Mouse (Mus musculus) MEL (cell line): ENCODE measurements around the gene Rbms3. TPM values are rescaled to one million over a fixed set of nuclear protein-coding genes. Genes with fewer than 3 reads are reported as not detected.

Experiments used
- DNase-seq: peaks from one replicate; pipeline ENCODE4 v3.0.0; 2011; ENCODE audit warnings: low read depth, low spot score
- H3K27ac ChIP-seq: 2 replicates; pipeline ENCODE4 v1.5.1; 2012; ENCODE audit warnings: low read depth, mild to moderate bottlenecking, control low read depth, low read length, moderate library complexity; ENCODE audit not compliant: control insufficient read depth
- H3K27me3 ChIP-seq, 2 experiments: fragments of 150-350 bp in 1 of 2; sonication (generic) in 1 of 2; 2 replicates each; pipeline ENCODE4 v1.6.1; 2012; ENCODE audit warnings: low read length in 2 of 2, mild to moderate bottlenecking in 2 of 2, improper control_type of control experiment in 1 of 2, moderate library complexity in 1 of 2; ENCODE audit not compliant: insufficient read depth in 2 of 2, control insufficient read depth in 1 of 2
- H3K36me3 ChIP-seq, 2 experiments: 2 replicates each; pipeline ENCODE4 v1.6.1; 2012 to 2014; ENCODE audit warnings: low read length in 2 of 2, improper control_type of control experiment in 1 of 2, inconsistent platforms in 1 of 2, mild to moderate bottlenecking in 1 of 2; ENCODE audit not compliant: insufficient read depth in 2 of 2, control insufficient read depth in 1 of 2
- H3K4me1 ChIP-seq, 2 experiments: fragments of 150-350 bp in 1 of 2; sonication (generic) in 1 of 2; 2 replicates each; pipeline ENCODE4 v1.6.1; 2012; ENCODE audit warnings: low read length in 2 of 2, improper control_type of control experiment in 1 of 2, mild to moderate bottlenecking in 1 of 2; ENCODE audit not compliant: insufficient read depth in 2 of 2, control insufficient read depth in 1 of 2
- H3K4me3 ChIP-seq, 2 experiments: fragments of 150-350 bp in 1 of 2; sonication (generic) in 1 of 2; 2 replicates each; pipeline ENCODE4 v1.5.1; 2012; ENCODE audit warnings: low read depth in 2 of 2, low read length in 2 of 2, mild to moderate bottlenecking in 2 of 2, moderate library complexity in 2 of 2, control low read depth in 1 of 2, improper control_type of control experiment in 1 of 2; ENCODE audit not compliant: control insufficient read depth in 1 of 2, insufficient read depth in 1 of 2
- H3K79me2 ChIP-seq: 2 replicates; pipeline ENCODE4 v1.6.1; 2012; ENCODE audit warnings: mild to moderate bottlenecking, low read length, moderate library complexity; ENCODE audit not compliant: control insufficient read depth, poor library complexity, insufficient read depth
- H3K9ac ChIP-seq: 2 replicates; pipeline ENCODE4 v1.6.1; 2012; ENCODE audit warnings: low read depth, mild to moderate bottlenecking, control low read depth, low read length, moderate library complexity; ENCODE audit not compliant: control insufficient read depth, poor library complexity, severe bottlenecking
- H3K9me3 ChIP-seq: fragments of 150-350 bp; sonication (generic); replicated peaks from 2 replicates; pipeline ENCODE4 v1.6.1; 2012; ENCODE audit warnings: mild to moderate bottlenecking, low read length, improper control_type of control experiment, moderate library complexity; ENCODE audit not compliant: insufficient read depth
- CHD1 ChIP-seq: IDR thresholded peaks from 2 replicates; pipeline ENCODE4 v1.6.1; 2012; ENCODE audit warnings: low read depth, mild to moderate bottlenecking, inconsistent platforms, low read length, improper control_type of control experiment
- CHD2 ChIP-seq: IDR thresholded peaks from 2 replicates; pipeline ENCODE4 v1.6.1; 2011; ENCODE audit warnings: low read length, improper control_type of control experiment
- E2F4 ChIP-seq: IDR thresholded peaks from 2 replicates; pipeline ENCODE4 v1.6.1; 2011; ENCODE audit warnings: low read depth, low read length, improper control_type of control experiment, borderline replicate concordance
- ELF1 ChIP-seq: IDR thresholded peaks from 2 replicates; pipeline ENCODE4 v1.6.1; 2014; ENCODE audit warnings: low read depth, mild to moderate bottlenecking, inconsistent platforms, low read length, improper control_type of control experiment, moderate library complexity
- EP300 ChIP-seq, 2 experiments: IDR thresholded peaks; 2 replicates each; pipeline ENCODE4 v1.6.1; 2011; ENCODE audit warnings: improper control_type of control experiment in 2 of 2, low read length in 2 of 2, low read depth in 1 of 2, mild to moderate bottlenecking in 1 of 2
- GABPA ChIP-seq: IDR thresholded peaks from 2 replicates; pipeline ENCODE4 v1.6.1; 2012; ENCODE audit warnings: low read depth, mild to moderate bottlenecking, inconsistent platforms, low read length, improper control_type of control experiment, moderate library complexity
- GATA1 ChIP-seq: IDR thresholded peaks from 2 replicates; pipeline ENCODE4 v1.6.1; 2011; ENCODE audit warnings: low read depth, low read length, improper control_type of control experiment
- JUND ChIP-seq: IDR thresholded peaks from 2 replicates; pipeline ENCODE4 v1.6.1; 2011; ENCODE audit warnings: low read depth, mild to moderate bottlenecking, improper control_type of control experiment, low read length
- MAZ ChIP-seq: IDR thresholded peaks from 2 replicates; pipeline ENCODE4 v1.6.1; 2012; ENCODE audit warnings: low read depth, mild to moderate bottlenecking, inconsistent platforms, low read length, improper control_type of control experiment
- NELFE ChIP-seq: IDR thresholded peaks from 2 replicates; pipeline ENCODE4 v1.6.1; 2011; ENCODE audit warnings: low read depth, low read length, improper control_type of control experiment
- NRF1 ChIP-seq: IDR thresholded peaks from 2 replicates; pipeline ENCODE4 v1.6.1; 2014; ENCODE audit warnings: low read depth, mild to moderate bottlenecking, inconsistent platforms, low read length, improper control_type of control experiment, moderate library complexity; ENCODE audit not compliant: poor library complexity, insufficient read depth, severe bottlenecking
- POLR2AphosphoS2 ChIP-seq: IDR thresholded peaks from 2 replicates; pipeline ENCODE4 v1.6.1; 2011; ENCODE audit warnings: low read length, improper control_type of control experiment
- RAD21 ChIP-seq: IDR thresholded peaks from 2 replicates; pipeline ENCODE4 v1.6.1; 2011; ENCODE audit warnings: mild to moderate bottlenecking, low read depth, low read length, improper control_type of control experiment
- RCOR1 ChIP-seq: IDR thresholded peaks from 2 replicates; pipeline ENCODE4 v1.6.1; 2012; ENCODE audit warnings: low read depth, mild to moderate bottlenecking, inconsistent platforms, low read length, improper control_type of control experiment
- SIN3A ChIP-seq: IDR thresholded peaks from 2 replicates; pipeline ENCODE4 v1.6.1; 2012; ENCODE audit warnings: low read length, improper control_type of control experiment, inconsistent platforms
- SMC3 ChIP-seq: IDR thresholded peaks from 2 replicates; pipeline ENCODE4 v1.6.1; 2011; ENCODE audit warnings: low read depth, low read length, improper control_type of control experiment
- USF1 ChIP-seq: IDR thresholded peaks from 2 replicates; pipeline ENCODE4 v1.6.1; 2014; ENCODE audit warnings: low read depth, mild to moderate bottlenecking, inconsistent platforms, low read length, improper control_type of control experiment, moderate library complexity
- ZNF384 ChIP-seq: IDR thresholded peaks from 2 replicates; pipeline ENCODE4 v1.6.1; 2012; ENCODE audit warnings: low read depth, mild to moderate bottlenecking, inconsistent platforms, low read length, improper control_type of control experiment
- polyA plus RNA-seq, 2 experiments: library from polyadenylated mRNA; stranded (reverse) in 1 of 2; unstranded in 1 of 2; fragments of >175 nt in 1 of 2; fragments of >200 nt in 1 of 2; gene quantifications; 2 replicates each; pipeline versions ENCODE4 v1.2.1 to v1.2.4; 2012; ENCODE audit warnings: low replicate concordance in 2 of 2, low read depth in 1 of 2; ENCODE audit not compliant: insufficient read length in 2 of 2, insufficient read depth in 1 of 2, missing spikeins in 1 of 2
- total RNA-seq: library from RNA; depleted of rRNA; stranded (reverse); fragments of 300-350 nt; gene quantifications from 2 replicates; pipeline ENCODE4 v1.2.3, GENCODE M21; 2012

Gene Rbms3
- total and polyA plus RNA-seq, 3 experiments: not detected

DNA sequence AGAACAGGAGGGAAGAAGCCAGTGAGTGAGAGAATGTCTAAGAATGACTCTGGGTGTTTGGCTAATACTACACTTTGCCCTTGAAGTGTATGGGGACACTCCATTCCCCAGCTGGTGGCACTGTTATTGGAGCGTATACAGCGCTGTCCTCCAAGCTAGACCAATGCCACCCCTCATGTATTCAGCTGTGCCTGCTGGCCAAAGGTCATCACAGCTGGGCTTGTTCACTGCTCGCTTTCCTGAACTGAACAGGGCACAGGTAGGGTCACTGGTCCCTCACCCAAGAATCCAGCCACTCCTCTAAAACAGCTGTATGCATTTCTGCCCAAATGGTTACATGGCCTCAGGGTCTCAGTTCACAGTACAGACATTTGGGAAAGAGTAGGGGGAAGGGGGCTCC lies 253.9 kb downstream of the Rbms3 start:
- no peak for TF ChIP-seq NRF1
- no peak for TF ChIP-seq MAZ
- TF ChIP-seq USF1: no peak
- no peak for TF ChIP-seq JUND
- no peak for TF ChIP-seq SIN3A
- TF ChIP-seq ZNF384: no peak
- Histone ChIP-seq H3K27me3 (no peaks in the 10 kb centered on the region), H3K4me1 (no peaks in the 10 kb centered on the region), H3K4me3 (no peak overlapping the region), H3K79me2 (no peaks in the 10 kb centered on the region), H3K9ac (no peak overlapping the region), H3K27ac (no peak overlapping the region), H3K9me3 (no peaks in the 10 kb centered on the region), H3K36me3 (no peaks in the 10 kb centered on the region)
- no peak for DNase-seq

DNA sequence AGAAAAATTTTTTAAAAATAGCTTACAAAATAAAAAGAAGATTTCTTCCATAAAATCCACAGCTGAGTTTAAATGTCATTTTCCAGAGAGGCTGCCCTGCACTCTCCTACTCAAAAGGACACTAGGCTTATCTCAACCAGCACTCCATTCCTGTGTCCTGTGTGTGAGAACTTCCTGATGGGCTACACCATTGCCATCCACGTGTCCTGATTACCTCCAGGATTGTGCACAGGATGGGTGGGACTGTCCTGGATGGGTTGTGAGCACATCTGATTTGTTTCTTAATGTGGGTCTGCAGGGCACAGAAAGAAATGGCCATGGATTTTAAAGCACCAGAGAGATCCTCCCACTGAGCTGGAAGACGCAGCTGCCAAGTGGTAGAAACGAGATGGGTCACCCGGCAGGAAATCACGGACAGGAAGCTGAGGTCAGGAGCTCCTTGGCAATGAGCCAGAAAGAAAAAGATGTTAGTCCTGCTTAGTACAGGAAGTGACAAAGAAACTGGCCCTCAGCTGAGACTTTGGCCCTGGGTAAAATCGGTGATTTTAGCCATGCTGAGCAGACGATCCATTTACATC lies 256.5 kb downstream of the Rbms3 start:
- H3K36me3 ChIP-seq: no peaks in the 10 kb centered on the region
- TF ChIP-seq E2F4 (no peak), GABPA (no peak), RAD21 (no peak), RCOR1 (no peak), SIN3A (no peak), NRF1 (no peak)
- no peak overlapping the region for H3K9ac ChIP-seq
- no peak for DNase-seq
- H3K4me3 ChIP-seq: no peak overlapping the region
- no peak overlapping the region for H3K27ac ChIP-seq
- no peaks in the 10 kb centered on the region for H3K79me2 ChIP-seq
- no peaks in the 10 kb centered on the region for H3K4me1 ChIP-seq
- H3K27me3 ChIP-seq: no peaks in the 10 kb centered on the region
- no peaks in the 10 kb centered on the region for H3K9me3 ChIP-seq

GRCm38 (mm10) chr9:117371980-117372379 lies 257.7 kb downstream of the Rbms3 start:
- H3K4me1 ChIP-seq: no peaks in the 10 kb centered on the region
- DNase-seq: no peak
- no peaks in the 10 kb centered on the region for H3K9me3 ChIP-seq
- no peak for TF ChIP-seq EP300 (IDR thresholded peaks at IDR 0.05; ENCODE audit: low read depth in 1 of 2, low read length in 2 of 2)
- no peak for TF ChIP-seq POLR2AphosphoS2
- TF ChIP-seq RAD21: no peak
- TF ChIP-seq ELF1: no peak
- TF ChIP-seq CHD2: no peak
- TF ChIP-seq CHD1: no peak
- no peak for TF ChIP-seq NELFE
- TF ChIP-seq E2F4: no peak
- no peak for TF ChIP-seq GABPA
- no peak for TF ChIP-seq GATA1
- no peak for TF ChIP-seq MAZ
- no peak for TF ChIP-seq SMC3
- H3K9ac ChIP-seq: no peak overlapping the region
- H3K4me3 ChIP-seq: no peak overlapping the region
- no peaks in the 10 kb centered on the region for H3K27me3 ChIP-seq
- H3K36me3 ChIP-seq: no peaks in the 10 kb centered on the region
- no peaks in the 10 kb centered on the region for H3K79me2 ChIP-seq
- no peak overlapping the region for H3K27ac ChIP-seq
